Mouse (Mus musculus) lung, embryonic 16.5 days (tissue): ENCODE data around the gene Cdhr1. TPM values are rescaled to one million over a fixed set of nuclear protein-coding genes. Genes with fewer than 3 reads are reported as not detected.

ENCODE experiments used
- ATAC-seq: fragments of 200-750 bp; cut with Nextera tagmentation; 2 replicates; pipeline ENCODE4 v1.8.0; 2017; ENCODE audit warnings: low read depth, mild to moderate bottlenecking, moderate library complexity
- H3K27ac ChIP-seq: fragments of 300-500 bp; sonication (generic); 2 replicates; pipeline ENCODE4 v1.5.1; 2014; ENCODE audit warnings: mild to moderate bottlenecking, control low read depth, low read length
- H3K27me3 ChIP-seq: fragments of 300-500 bp; sonication (generic); 2 replicates; pipeline ENCODE4 v1.6.1; 2014; ENCODE audit warnings: low read depth, low read length, mixed read lengths; ENCODE audit not compliant: control insufficient read depth, insufficient read depth
- H3K36me3 ChIP-seq: fragments of 300-500 bp; sonication (generic); 2 replicates; pipeline ENCODE4 v1.6.1; 2014; ENCODE audit warnings: low read length; ENCODE audit not compliant: control insufficient read depth, insufficient read depth
- H3K4me1 ChIP-seq: fragments of 300-500 bp; sonication (generic); replicated peaks from 2 replicates; pipeline ENCODE4 v1.6.1; 2014; ENCODE audit warnings: low read length, mixed read lengths; ENCODE audit not compliant: control insufficient read depth, insufficient read depth
- H3K4me2 ChIP-seq: fragments of 300-500 bp; sonication (generic); 2 replicates; pipeline ENCODE4 v1.6.1; 2014; ENCODE audit warnings: low read depth, low read length, control low read depth
- H3K4me3 ChIP-seq: fragments of 300-500 bp; sonication (generic); 2 replicates; pipeline ENCODE4 v1.5.1; 2014; ENCODE audit warnings: mild to moderate bottlenecking, low read length, control low read depth
- H3K9ac ChIP-seq: fragments of 300-500 bp; sonication (generic); 2 replicates; pipeline ENCODE4 v1.6.1; 2014; ENCODE audit warnings: low read length, control low read depth
- H3K9me3 ChIP-seq: fragments of 300-500 bp; sonication (generic); 2 replicates; pipeline ENCODE4 v1.6.1; 2016; ENCODE audit warnings: low read length; ENCODE audit not compliant: control insufficient read depth
- WGBS: fragments of 180-500 bp; shearing (Covaris S2); extraction: QIAGEN DNeasy Blood & Tissue Kit; methylation state at CpG from one replicate; pipeline ENCODE4 v1.1.7; 2014; 5-methylcytosine and 5-hydroxymethylcytosine counted together
- polyA plus RNA-seq: library from polyadenylated mRNA; unstranded; fragments of >200 nt; fragmentation: Nextera tagmentation; extraction: Ambion mirVana; gene quantifications from 2 replicates; pipeline ENCODE4 v1.2.1, GENCODE M21; 2015

Cdhr1 gene
- polyA plus RNA-seq, 1 experiment from 2014 or later = 0.09 TPM

- Histone ChIP-seq H3K9me3 (no peaks in the 10 kb centered on the region), H3K9ac (no peak overlapping the region), H3K27me3 (no peaks in the 10 kb centered on the region), H3K4me1 (no peaks in the 10 kb centered on the region), H3K4me2 (no peak overlapping the region), H3K4me3 (no peak overlapping the region), H3K36me3 (no peaks in the 10 kb centered on the region), H3K27ac (no peak overlapping the region)
- 15% methylated on average over 7 of the region's 7 CpGs for WGBS
- no peak for ATAC-seq
These were observed 64.9 kb downstream of the Cdhr1 start for GRCm38 (mm10) chr14:37033241-37033640.

GRCm38 (mm10) chr14:37032481-37033104 lies 65.6 kb downstream of the Cdhr1 start:
- H3K4me3 ChIP-seq = no peak overlapping the region
- WGBS = 48% methylated on average over 11 of the region's 11 CpGs
- H3K36me3 ChIP-seq = no peaks in the 10 kb centered on the region
- no peaks in the 10 kb centered on the region for H3K4me1 ChIP-seq
- H3K4me2 ChIP-seq = no peak overlapping the region
- no peaks in the 10 kb centered on the region for H3K27me3 ChIP-seq
- no peaks in the 10 kb centered on the region for H3K9me3 ChIP-seq
- H3K9ac ChIP-seq = no peak overlapping the region
- H3K27ac ChIP-seq = no peak overlapping the region
- no peak for ATAC-seq

GRCm38 (mm10) chr14:37028555-37028954 lies 69.6 kb downstream of the Cdhr1 start:
- no peak overlapping the region for H3K4me2 ChIP-seq
- no peaks in the 10 kb centered on the region for H3K9me3 ChIP-seq
- no peak overlapping the region for H3K27ac ChIP-seq
- H3K27me3 ChIP-seq = no peaks in the 10 kb centered on the region
- no peaks in the 10 kb centered on the region for H3K36me3 ChIP-seq
- 73% methylated on average over 3 of the region's 3 CpGs for WGBS
- no peak overlapping the region for H3K9ac ChIP-seq
- no peak overlapping the region for H3K4me3 ChIP-seq
- H3K4me1 ChIP-seq = no peaks in the 10 kb centered on the region
- ATAC-seq = no peak

- WGBS = 89% methylated on average over 3 of the region's 3 CpGs
These were observed 70.2 kb downstream of the Cdhr1 start for GRCm38 (mm10) chr14:37027951-37028350.

More at GRCm38 (mm10) chr14:37027951-37028350, 70.2 kb downstream of the Cdhr1 start:
- Histone ChIP-seq H3K4me2 (no peak overlapping the region), H3K9me3 (no peaks in the 10 kb centered on the region), H3K27ac (no peak overlapping the region), H3K36me3 (no peaks in the 10 kb centered on the region), H3K4me3 (no peak overlapping the region), H3K9ac (no peak overlapping the region), H3K4me1 (no peaks in the 10 kb centered on the region), H3K27me3 (no peaks in the 10 kb centered on the region)
- ATAC-seq = no peak

Other genes starting within 250 kb of the Cdhr1 start
- gene Ccser2, start 129.6 kb downstream of the Cdhr1 start, polyA plus RNA-seq = 39.3 and 40.9 TPM in 2 replicates
- not detected in 2 replicates for gene Rgr, start 49.4 kb downstream of the Cdhr1 start, polyA plus RNA-seq
- gene Lrit1, start 43.5 kb downstream of the Cdhr1 start, polyA plus RNA-seq = not detected in 2 replicates
- gene Lrit2, start 30.4 kb downstream of the Cdhr1 start, polyA plus RNA-seq = not detected in 2 replicates
- gene 2610528A11Rik, start 15.7 kb upstream of the Cdhr1 start, polyA plus RNA-seq = 0.31 and 0.55 TPM in 2 replicates
- 224 and 231 TPM in 2 replicates for gene Ghitm, start 36.9 kb upstream of the Cdhr1 start, polyA plus RNA-seq